Mouse (Mus musculus): Measurements from ENCODE around the gene Olfr1249.
"Not testable (repeated sequence)": the region's sequence is repeated elsewhere in the genome, so short reads cannot be mapped to it uniquely, and the experiment has no call there.

Gene Olfr1249

GRCm38 (mm10) chr2:89634883-89635282 is at the start of gene Olfr1249:
TSS of gene Olfr1249 (minus strand) at chr2:89634983.
- DNase-seq (ENCODE audit: low spot score in 2 of 2): no peak

- DNase-seq (ENCODE audit: low spot score in 2 of 2): no peak
These were observed 37.1 kb upstream of the Olfr1249 start, which contains the start of gene Olfr1251 for GRCm38 (mm10) chr2:89671836-89672235. TSS of gene Olfr1251 (minus strand) at chr2:89671936.

GRCm38 (mm10) chr2:89661367-89661766 is 26.6 kb upstream of the Olfr1249 start, which contains the start of gene Olfr1250:
TSS of gene Olfr1250 (minus strand) at chr2:89661467.
- DNase-seq (ENCODE audit: low spot score in 2 of 2): no peak

- DNase-seq (ENCODE audit: low spot score in 2 of 2): not testable (repeated sequence)
These were observed 16.6 kb downstream of the Olfr1249 start, which contains the start of gene Olfr1248 for GRCm38 (mm10) chr2:89618145-89618544. TSS of gene Olfr1248 (minus strand) at chr2:89618245.

DNA sequence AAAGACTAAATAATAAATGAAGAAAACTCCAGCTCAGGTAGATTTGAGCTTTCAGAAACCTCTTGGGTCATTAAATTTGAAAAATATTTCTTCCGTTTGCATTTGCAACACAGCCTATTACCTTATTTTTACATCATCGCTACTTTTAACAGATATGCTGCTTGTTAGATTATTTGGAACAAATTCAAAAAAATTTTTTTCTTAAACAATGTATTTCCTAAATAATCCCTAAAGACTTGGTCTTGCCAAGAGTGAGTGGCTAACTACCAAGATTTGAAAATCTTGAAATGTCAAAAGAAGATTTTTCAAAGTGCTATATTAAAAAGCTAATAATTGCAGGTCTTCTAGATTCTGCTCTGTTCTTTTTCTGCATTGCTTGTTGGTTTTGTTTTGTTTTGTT is 20.8 kb downstream of the Olfr1249 start, which contains the start of gene Olfr1247:
Gene Olfr1247, minus strand, starts transcription at position 101 of the 400 bp plus-strand sequence.
- no peak for DNase-seq (ENCODE audit: low spot score in 2 of 2)

DNA sequence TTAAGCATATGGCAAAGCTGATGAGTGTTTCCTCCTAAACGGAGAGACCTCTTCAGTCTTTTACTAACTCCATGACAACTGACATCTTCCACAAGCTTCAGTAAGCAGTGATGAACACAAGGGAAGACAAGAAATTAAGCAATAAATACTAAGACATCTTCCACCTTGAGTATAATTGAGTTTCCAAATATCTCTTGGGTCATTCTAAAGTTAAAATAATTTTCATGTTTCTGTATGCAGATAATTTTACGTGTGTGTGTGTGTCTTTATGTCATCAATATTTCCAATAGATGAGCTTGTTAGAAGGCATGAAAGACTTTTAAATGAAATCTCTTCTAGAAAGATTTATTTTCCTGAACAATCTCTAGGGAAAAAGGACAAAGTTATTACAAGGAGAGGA is 41.7 kb downstream of the Olfr1249 start, which contains the start of gene Olfr1246:
Gene Olfr1246, minus strand, starts transcription at position 101 of the 400 bp plus-strand sequence.
- DNase-seq (ENCODE audit: low spot score in 2 of 2): no peak

All from left cerebral cortex, adult 9 months (tissue).